Mouse (Mus musculus): ENCODE measurements at regions not wholly inside any gene's neighbourhood (a gene's known extent, or its start where the extent isn't known, plus 50 kb on each side); places are given as distances from the start of the nearest gene placed in this dataset.

DNA sequence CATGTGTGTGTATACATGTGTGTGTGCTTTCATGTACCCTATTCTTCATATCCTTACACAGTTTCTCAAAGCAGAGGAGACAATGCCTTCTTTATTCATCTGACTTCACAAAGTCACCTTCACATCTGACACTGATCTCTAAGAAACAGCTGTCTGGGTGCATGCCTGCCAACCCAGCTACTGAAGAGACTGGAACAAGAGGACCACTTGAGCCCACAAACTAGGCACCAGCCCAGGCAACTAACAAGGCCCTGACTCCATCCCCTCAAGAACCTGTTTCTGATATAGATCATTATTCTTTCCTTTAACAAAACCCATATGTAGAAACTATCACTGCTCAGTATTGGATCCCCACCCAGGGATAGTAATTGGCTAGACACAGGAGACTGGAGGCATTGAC lies 295.3 kb downstream of the Qk start:
- TF ChIP-seq POLR2A (IDR thresholded peaks at IDR 0.05; ENCODE audit: borderline replicate concordance, extremely low read depth, low read depth, low read length) (no peak), CTCF (IDR thresholded peaks at IDR 0.05; ENCODE audit: insufficient read depth, low read length) (no peak)

Measured in lung, adult 2 months (tissue).